Mouse (Mus musculus) olfactory bulb, adult 2 months (tissue): ENCODE data around the gene Psmf1.

ENCODE experiments used
- CTCF ChIP-seq: fragments of 200-500 bp; IDR thresholded peaks from 2 replicates; pipeline ENCODE4 v1.5.1; 2012; ENCODE audit warnings: low read depth, mild to moderate bottlenecking, low read length, moderate library complexity; ENCODE audit not compliant: insufficient read depth
- POLR2A ChIP-seq: fragments of 200-500 bp; IDR thresholded peaks from 2 replicates; pipeline ENCODE4 v1.6.1; 2012; ENCODE audit warnings: mild to moderate bottlenecking, low read depth, low read length, moderate library complexity; ENCODE audit not compliant: insufficient read depth

GRCm38 (mm10) chr2:151764557-151764956 lies 20.6 kb upstream of the Psmf1 start:
- TF ChIP-seq CTCF (no peak), POLR2A (no peak)
